7 mouse cellular contexts compared by ENCODE assay signal in the genomic region with DNA sequence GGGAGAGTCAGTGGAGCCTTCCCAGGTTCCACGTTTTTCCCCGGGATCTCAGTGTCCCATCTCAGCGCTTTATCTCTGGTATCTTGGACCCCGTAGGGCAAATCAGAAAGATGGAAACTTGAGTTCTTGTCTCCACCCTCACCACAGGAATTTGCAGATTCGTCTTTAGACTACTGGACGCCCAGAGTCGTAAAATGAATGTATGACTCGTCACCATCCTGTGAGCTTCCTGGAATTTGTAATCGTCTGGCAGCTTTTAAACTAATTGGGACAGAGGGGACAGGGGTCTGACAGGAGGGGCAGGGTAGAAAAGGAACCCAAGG. TPM values are rescaled to one million over a fixed set of nuclear protein-coding genes. Genes with fewer than 3 reads are reported as not detected.
A peak's percentile ranks its signal among the peaks of the same experiment; 100 is the strongest.
DNase-seq lines count a peak whose midpoint lies in the region; ATAC-seq and TF ChIP-seq lines count a peak whose summit lies in the region.

No protein-coding gene starts in this region.

- H3K9ac ChIP-seq in CH12.LX (ENCODE audit: insufficient read depth, low read depth), result peak overlapping the region; percentile 85
- peak overlapping the region; percentile 89 for H3K9ac ChIP-seq in forebrain, embryonic 12.5 days
- peak overlapping the region; percentile 89 for H3K9ac ChIP-seq in liver, embryonic 15.5 days

- TF ChIP-seq EP300 in CH12.LX (IDR thresholded peaks at IDR 0.05; ENCODE audit: low read length), result no peak

- no peaks in the 10 kb centered on the region for H3K9me3 ChIP-seq in CH12.LX (replicated peaks; ENCODE audit: low read length)
- H3K9me3 ChIP-seq in forebrain, embryonic 12.5 days, result no peaks in the 10 kb centered on the region
- H3K9me3 ChIP-seq in liver, embryonic 15.5 days (replicated peaks), result no peaks in the 10 kb centered on the region

- WGBS in forebrain, embryonic 12.5 days, result 0% methylated on average over 9 of the region's 9 CpGs
- under 1% methylated on average over 9 of the region's 9 CpGs for WGBS in liver, embryonic 15.5 days (ENCODE audit: insufficient replicate concordance)

- no peak; the same call in 1 of the 2 replicates for ATAC-seq in forebrain, embryonic 12.5 days (ENCODE audit: low FRiP score)
- ATAC-seq in liver, embryonic 15.5 days (ENCODE audit: insufficient read depth), result no peak

- H3K4me2 ChIP-seq in CH12.LX (ENCODE audit: insufficient read depth, low read depth, poor library complexity, severe bottlenecking), result peak overlapping the region; percentile 77
- peak overlapping the region; percentile 71 for H3K4me2 ChIP-seq in forebrain, embryonic 12.5 days
- peak overlapping the region; percentile 76 for H3K4me2 ChIP-seq in liver, embryonic 15.5 days

- peaks cover 6 to 42% of the 10 kb centered on the region in 2 experiments for H3K4me1 ChIP-seq in CH12.LX (ENCODE audit: control insufficient read depth in 1 of 2, insufficient read depth in 2 of 2)
- peaks cover 50% of the 10 kb centered on the region for H3K4me1 ChIP-seq in forebrain, embryonic 12.5 days
- H3K4me1 ChIP-seq in liver, embryonic 15.5 days (replicated peaks), result peaks cover 87% of the 10 kb centered on the region

- peak overlapping the region; percentile 2; the same call in 1 of the 2 replicates for H3K27ac ChIP-seq in CH12.LX (ENCODE audit: insufficient read depth, low read depth)
- H3K27ac ChIP-seq in forebrain, embryonic 12.5 days, result peak overlapping the region; percentile 79; the same call in 1 of the 2 replicates
- H3K27ac ChIP-seq in liver, embryonic 15.5 days (replicated peaks), result peak overlapping the region; percentile 89

- peaks cover 19 to 46% of the 10 kb centered on the region in 2 experiments for H3K36me3 ChIP-seq in CH12.LX (replicated peaks in 1 of 2; ENCODE audit: control insufficient read depth in 1 of 2, insufficient read depth in 1 of 2, low read length in 1 of 2)
- H3K36me3 ChIP-seq in forebrain, embryonic 12.5 days (replicated peaks), result peaks cover 22% of the 10 kb centered on the region
- H3K36me3 ChIP-seq in liver, embryonic 15.5 days (replicated peaks), result peaks cover 36% of the 10 kb centered on the region

- no peaks in the 10 kb centered on the region for H3K27me3 ChIP-seq in CH12.LX (replicated peaks)
- H3K27me3 ChIP-seq in forebrain, embryonic 12.5 days, result no peaks in the 10 kb centered on the region
- H3K27me3 ChIP-seq in liver, embryonic 15.5 days, result no peaks in the 10 kb centered on the region

- no peak for TF ChIP-seq CTCF in CH12.LX (conservative IDR thresholded peaks at IDR 0.05 in 1 of 2, IDR thresholded peaks at IDR 0.05 in 1 of 2; ENCODE audit: low read depth in 2 of 2, low read length in 2 of 2)

- dilution Hi-C loops in CH12.LX (cut with MboI; ENCODE audit: extremely low pct_ligation_motif_present, extremely low pct_unique_long_range_greater_than_20kb, low sequenced_read_pairs), result no loop called here

- no peak for TF ChIP-seq POLR2A in CH12.LX (IDR thresholded peaks at IDR 0.05; ENCODE audit: low read depth, low read length)

- peak overlapping the region; percentile 72 to 86 (median 73) for H3K4me3 ChIP-seq in CH12.LX (replicated peaks in 1 of 3; ENCODE audit: low read depth in 2 of 3, low read length in 2 of 3, poor library complexity in 1 of 3)
- peak overlapping the region; percentile 82 for H3K4me3 ChIP-seq in forebrain, embryonic 12.5 days (replicated peaks)
- peak overlapping the region; percentile 89 for H3K4me3 ChIP-seq in liver, embryonic 15.5 days (replicated peaks)

- peak; percentile 64 for DNase-seq in A20 (ENCODE audit: low read depth, low spot score)
- peak; percentile 55 for DNase-seq in CH12.LX (ENCODE audit: extremely low read depth)
- DNase-seq in ovary, adult 18-20 months (ENCODE audit: low spot score), result no peak
- no peak for DNase-seq in frontal cortex, adult 2 months (ENCODE audit: extremely low spot score in 1 of 2, low spot score in 1 of 2)
- DNase-seq in cerebellum, postnatal 4 days (ENCODE audit: low spot score in 2 of 2), result no peak

- peaks cover 28% of the 10 kb centered on the region for H3K79me2 ChIP-seq in CH12.LX (replicated peaks; ENCODE audit: control insufficient read depth, extremely low read depth, insufficient read depth, poor library complexity, severe bottlenecking)

- in situ Hi-C loops in CH12.LX (cut with MboI; ENCODE audit: low pct_ligation_motif_present, low pct_unique_long_range_greater_than_20kb, low sequenced_read_pairs), result no loop called here

- TF ChIP-seq RAD21 in CH12.LX (IDR thresholded peaks at IDR 0.05; ENCODE audit: low read depth, low read length), result no peak

TF ChIP-seq in CH12.LX, 34 proteins besides CTCF, POLR2A, EP300 and RAD21:
- TF ChIP-seq ZNF384 (IDR thresholded peaks at IDR 0.05; ENCODE audit: low read depth, low read length) (no peak), HCFC1 (IDR thresholded peaks at IDR 0.05; ENCODE audit: low read depth, low read length) (no peak)
TF ChIP-seq in CH12.LX: peak in this region for 0.

RNA-seq across cellular contexts. Expression of a gene that starts 0.6 kb away (rescaled TPM):
- total RNA-seq in CH12.LX (2012; rRNA removed), result 89.0 and 138 TPM in 2 replicates
- total RNA-seq in CH12.LX (2014; rRNA removed), result 180 and 187 TPM in 2 replicates
- 202 and 214 TPM in 2 replicates for polyA plus RNA-seq in CH12.LX (2012; ENCODE audit: insufficient read length, low read depth)
- 525 and 536 TPM in 2 replicates for polyA plus RNA-seq in forebrain, embryonic 12.5 days (2016; fragmentation: Nextera tagmentation; extraction: Ambion mirVana)
- 444 and 469 TPM in 2 replicates for polyA plus RNA-seq in liver, embryonic 15.5 days (2015; fragmentation: Nextera tagmentation; extraction: Ambion mirVana)
- polyA plus RNA-seq in frontal cortex, adult 2 months (2012; rRNA removed), result 2.0 and 2.2 TPM in 2 replicates

RNA-seq across cellular contexts. Expression of a gene that starts 25.8 kb away (rescaled TPM):
- total RNA-seq in CH12.LX (2012; rRNA removed) (not detected in 2 replicates), CH12.LX (2014; rRNA removed) (not detected in 2 replicates)
- polyA plus RNA-seq in CH12.LX (2012; ENCODE audit: insufficient read length, low read depth), result not detected in 2 replicates
- 1.0 and 1.1 TPM in 2 replicates for polyA plus RNA-seq in forebrain, embryonic 12.5 days (2016; fragmentation: Nextera tagmentation; extraction: Ambion mirVana)
- 0.61 and 0.76 TPM in 2 replicates for polyA plus RNA-seq in liver, embryonic 15.5 days (2015; fragmentation: Nextera tagmentation; extraction: Ambion mirVana)
- 8.5 and 9.6 TPM in 2 replicates for polyA plus RNA-seq in frontal cortex, adult 2 months (2012; rRNA removed)

RNA-seq across cellular contexts. Expression of a gene that starts 56.4 kb away (rescaled TPM):
- total RNA-seq in CH12.LX (2012; rRNA removed) (3.6 and 7.3 TPM in 2 replicates), CH12.LX (2014; rRNA removed) (7.2 and 8.0 TPM in 2 replicates)
- 7.5 and 9.2 TPM in 2 replicates for polyA plus RNA-seq in CH12.LX (2012; ENCODE audit: insufficient read length, low read depth)
- polyA plus RNA-seq in forebrain, embryonic 12.5 days (2016; fragmentation: Nextera tagmentation; extraction: Ambion mirVana), result 15.4 and 15.5 TPM in 2 replicates
- 9.3 and 10.2 TPM in 2 replicates for polyA plus RNA-seq in liver, embryonic 15.5 days (2015; fragmentation: Nextera tagmentation; extraction: Ambion mirVana)
- 6.3 and 6.7 TPM in 2 replicates for polyA plus RNA-seq in frontal cortex, adult 2 months (2012; rRNA removed)

Comparison
In these comparisons a context has a peak if more than half of its experiments do, and no peak if none do; other contexts are left out.
1. DNase-seq: peak in A20 (single experiment) and CH12.LX (single experiment); none in ovary, adult 18-20 months (single experiment), frontal cortex, adult 2 months (0 of 2) and cerebellum, postnatal 4 days (0 of 2).
2. H3K27ac ChIP-seq: peak in every context shown above with its lines; median percentile 89 in liver, embryonic 15.5 days; 79 in forebrain, embryonic 12.5 days; 2 in CH12.LX.
3. RNA of a gene that starts 0.6 kb away (polyA plus RNA-seq): 525 to 536 TPM in forebrain, embryonic 12.5 days, 444 to 469 TPM in liver, embryonic 15.5 days and 202 to 214 TPM in CH12.LX; 2.0 to 2.2 TPM in frontal cortex, adult 2 months; every median in the first group is over 10 times any median in the second.
4. Peak in every context shown above with its lines, with median percentiles within 50 percentile points of each other: H3K4me2 ChIP-seq, H3K4me3 ChIP-seq and H3K9ac ChIP-seq.